Mouse (Mus musculus) thymus, adult 2 months (tissue): ENCODE data around the gene Creld1. TPM values are rescaled to one million over a fixed set of nuclear protein-coding genes. Genes with fewer than 3 reads are reported as not detected.
A peak's percentile ranks its signal among the peaks of the same experiment; 100 is the strongest.

Source experiments
- DNase-seq: peaks from one replicate; pipeline ENCODE4 v3.0.0; 2021
- H3K27ac ChIP-seq: fragments of 200-500 bp; 2 replicates; pipeline ENCODE4 v1.5.1; 2012; ENCODE audit warnings: low read length, control low read depth; ENCODE audit not compliant: control insufficient read depth, insufficient read depth
- H3K27me3 ChIP-seq: fragments of 200-500 bp; 2 replicates; pipeline ENCODE4 v1.6.1; 2012; ENCODE audit warnings: mild to moderate bottlenecking, low read length, moderate library complexity, mixed read lengths; ENCODE audit not compliant: control insufficient read depth, insufficient read depth
- H3K36me3 ChIP-seq: fragments of 200-500 bp; 2 replicates; pipeline ENCODE4 v1.6.1; 2012; ENCODE audit warnings: mild to moderate bottlenecking, low read length, moderate library complexity; ENCODE audit not compliant: control insufficient read depth, insufficient read depth
- H3K4me1 ChIP-seq: fragments of 200-500 bp; replicated peaks from 2 replicates; pipeline ENCODE4 v1.6.1; 2012; ENCODE audit warnings: low read length; ENCODE audit not compliant: control insufficient read depth, insufficient read depth
- H3K4me3 ChIP-seq: fragments of 200-500 bp; 2 replicates; pipeline ENCODE4 v1.5.1; 2012; ENCODE audit warnings: mild to moderate bottlenecking, low read length, control low read depth, moderate library complexity; ENCODE audit not compliant: control insufficient read depth, insufficient read depth
- CTCF ChIP-seq: fragments of 200-500 bp; IDR thresholded peaks from 2 replicates; pipeline ENCODE4 v1.5.1; 2012; ENCODE audit warnings: mild to moderate bottlenecking, control low read depth, low read length, moderate library complexity, borderline replicate concordance; ENCODE audit not compliant: control insufficient read depth, poor library complexity, insufficient read depth; ENCODE audit errors: extremely low read depth
- POLR2A ChIP-seq: fragments of 200-500 bp; IDR thresholded peaks from 2 replicates; pipeline ENCODE4 v1.6.1; 2012; ENCODE audit warnings: mild to moderate bottlenecking, low read length, control low read depth, moderate library complexity; ENCODE audit not compliant: control insufficient read depth, poor library complexity, insufficient read depth; ENCODE audit errors: extremely low read depth
- WGBS: fragments of 180-500 bp; shearing (Covaris S2); methylation state at CpG from one replicate; pipeline ENCODE4 v1.1.7; 2018; 5-methylcytosine and 5-hydroxymethylcytosine counted together
- polyA plus RNA-seq: library from polyadenylated mRNA; depleted of rRNA; stranded (reverse); fragments of >200 nt; gene quantifications from 2 replicates; pipeline ENCODE4 v1.2.3, GENCODE M21; 2012

Creld1 gene
- polyA plus RNA-seq, 1 experiment: 16.1 TPM

DNA sequence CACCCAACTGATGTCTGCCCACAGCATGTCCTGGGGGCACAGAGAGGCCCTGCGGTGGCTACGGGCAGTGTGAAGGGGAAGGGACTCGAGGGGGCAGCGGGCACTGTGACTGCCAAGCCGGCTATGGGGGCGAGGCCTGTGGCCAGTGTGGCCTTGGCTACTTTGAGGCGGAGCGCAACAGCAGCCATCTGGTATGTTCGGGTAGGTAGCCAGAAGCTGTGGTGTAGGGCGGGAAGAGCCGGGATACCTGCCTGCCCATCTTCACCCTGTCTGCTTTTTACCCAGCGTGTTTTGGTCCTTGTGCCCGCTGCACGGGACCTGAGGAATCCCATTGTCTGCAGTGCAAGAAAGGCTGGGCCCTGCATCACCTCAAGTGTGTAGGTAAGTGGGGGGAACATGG lies 6.3 kb downstream of the Creld1 start:
- Histone ChIP-seq H3K27ac (no peak overlapping the region), H3K27me3 (no peaks in the 10 kb centered on the region), H3K36me3 (no peaks in the 10 kb centered on the region), H3K4me1 (peaks cover 33% of the 10 kb centered on the region), H3K4me3 (no peak overlapping the region)
- DNase-seq: no peak
- 98% methylated on average over 14 of the region's 14 CpGs for WGBS
- TF ChIP-seq POLR2A: no peak
- TF ChIP-seq CTCF: no peak

DNA sequence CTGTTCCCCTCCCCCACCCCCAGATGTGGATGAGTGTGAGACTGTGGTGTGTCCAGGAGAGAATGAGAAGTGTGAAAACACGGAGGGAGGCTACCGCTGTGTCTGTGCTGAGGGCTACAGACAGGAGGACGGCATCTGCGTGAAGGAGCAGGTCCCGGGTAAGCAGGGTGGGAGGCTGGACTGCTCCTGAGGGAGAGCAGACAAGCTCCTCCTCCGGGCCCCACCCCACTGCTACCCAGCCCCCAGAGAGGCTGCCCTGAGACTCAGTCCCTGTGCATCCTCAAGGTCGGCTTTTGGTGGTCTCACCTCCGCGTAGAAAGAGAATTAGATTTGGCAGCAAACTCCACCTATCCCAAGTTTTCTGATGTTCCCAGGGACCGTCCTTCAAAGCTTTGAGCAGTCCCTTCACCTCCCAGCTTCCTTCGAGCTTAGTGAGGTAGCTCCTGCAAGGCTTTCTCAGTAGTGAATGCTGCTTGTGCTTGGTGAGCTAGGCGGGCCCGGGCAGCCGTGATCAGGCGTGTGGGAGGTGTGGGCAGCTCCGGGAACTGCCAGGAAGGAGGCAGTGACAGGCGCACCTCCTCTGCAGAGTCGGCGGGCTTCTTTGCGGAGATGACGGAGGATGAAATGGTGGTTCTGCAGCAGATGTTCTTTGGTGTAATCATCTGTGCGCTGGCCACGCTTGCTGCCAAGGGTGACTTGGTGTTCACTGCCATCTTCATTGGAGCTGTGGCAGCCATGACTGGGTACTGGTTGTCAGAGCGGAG lies 9.2 kb downstream of the Creld1 start:
- H3K4me1 ChIP-seq: peaks cover 43% of the 10 kb centered on the region
- no peaks in the 10 kb centered on the region; the same call in 1 of the 2 replicates for H3K27me3 ChIP-seq
- no peak overlapping the region for H3K4me3 ChIP-seq
- no peak overlapping the region for H3K27ac ChIP-seq
- DNase-seq: no peak
- TF ChIP-seq CTCF (no peak), POLR2A (no peak)
- no peaks in the 10 kb centered on the region for H3K36me3 ChIP-seq
- WGBS: 94% methylated on average over 24 of the region's 24 CpGs

DNA sequence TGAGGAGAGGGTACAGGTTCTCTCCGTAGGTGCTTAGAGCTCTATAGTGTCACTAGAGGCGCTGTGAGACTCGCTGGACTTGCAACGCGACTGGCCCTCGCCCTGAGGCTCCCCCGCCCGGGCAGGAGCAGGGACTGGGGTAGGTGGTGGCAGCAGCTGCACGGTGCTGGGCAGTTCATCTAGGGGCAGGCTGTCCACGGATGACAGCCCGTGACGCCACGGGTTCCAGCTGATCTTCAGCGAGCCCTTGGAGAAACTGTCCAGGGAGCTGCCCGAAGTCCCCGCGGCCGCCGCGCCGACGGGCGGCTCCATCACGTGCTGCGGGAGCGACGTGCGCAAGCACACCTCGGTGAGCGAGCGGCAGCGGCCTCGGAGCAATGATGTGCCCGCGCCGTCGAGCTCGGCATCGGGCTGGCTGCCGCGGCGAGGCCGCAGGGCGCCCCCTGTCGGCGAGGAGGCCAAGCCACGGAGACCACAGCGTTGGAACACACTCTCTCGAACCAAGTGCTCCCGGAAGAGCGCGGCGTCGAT lies 11.2 kb downstream of the Creld1 start:
- Histone ChIP-seq H3K36me3 (no peaks in the 10 kb centered on the region), H3K27ac (peak overlapping the region; percentile 70; the same call in 1 of the 2 replicates), H3K4me3 (peak overlapping the region; percentile 39), H3K27me3 (no peaks in the 10 kb centered on the region; the same call in 1 of the 2 replicates), H3K4me1 (peaks cover 38% of the 10 kb centered on the region)
- peak; percentile 86 for DNase-seq
- TF ChIP-seq POLR2A: peak; percentile 63
- TF ChIP-seq CTCF: peak; percentile 96
- 3% methylated on average over 54 of the region's 54 CpGs for WGBS

- H3K4me1 ChIP-seq: peaks cover 38% of the 10 kb centered on the region
- H3K36me3 ChIP-seq: no peaks in the 10 kb centered on the region
- H3K27me3 ChIP-seq: no peaks in the 10 kb centered on the region; the same call in 1 of the 2 replicates
- H3K27ac ChIP-seq: no peak overlapping the region
- no peak for DNase-seq
- 78% methylated on average over 28 of the region's 28 CpGs for WGBS
- peak overlapping the region; percentile 39 for H3K4me3 ChIP-seq
- TF ChIP-seq POLR2A (no peak), CTCF (no peak)
Observed at GRCm38 (mm10) chr6:113495071-113495675, 12.1 kb downstream of the Creld1 start.

GRCm38 (mm10) chr6:113499346-113499745 lies 16.2 kb downstream of the Creld1 start:
- Histone ChIP-seq H3K36me3 (no peaks in the 10 kb centered on the region), H3K27me3 (no peaks in the 10 kb centered on the region; the same call in 1 of the 2 replicates), H3K4me1 (peaks cover 20% of the 10 kb centered on the region), H3K4me3 (no peak overlapping the region), H3K27ac (no peak overlapping the region)
- WGBS: 54% methylated on average over 6 of the region's 6 CpGs
- no peak for TF ChIP-seq CTCF
- TF ChIP-seq POLR2A: no peak
- DNase-seq: no peak

DNA sequence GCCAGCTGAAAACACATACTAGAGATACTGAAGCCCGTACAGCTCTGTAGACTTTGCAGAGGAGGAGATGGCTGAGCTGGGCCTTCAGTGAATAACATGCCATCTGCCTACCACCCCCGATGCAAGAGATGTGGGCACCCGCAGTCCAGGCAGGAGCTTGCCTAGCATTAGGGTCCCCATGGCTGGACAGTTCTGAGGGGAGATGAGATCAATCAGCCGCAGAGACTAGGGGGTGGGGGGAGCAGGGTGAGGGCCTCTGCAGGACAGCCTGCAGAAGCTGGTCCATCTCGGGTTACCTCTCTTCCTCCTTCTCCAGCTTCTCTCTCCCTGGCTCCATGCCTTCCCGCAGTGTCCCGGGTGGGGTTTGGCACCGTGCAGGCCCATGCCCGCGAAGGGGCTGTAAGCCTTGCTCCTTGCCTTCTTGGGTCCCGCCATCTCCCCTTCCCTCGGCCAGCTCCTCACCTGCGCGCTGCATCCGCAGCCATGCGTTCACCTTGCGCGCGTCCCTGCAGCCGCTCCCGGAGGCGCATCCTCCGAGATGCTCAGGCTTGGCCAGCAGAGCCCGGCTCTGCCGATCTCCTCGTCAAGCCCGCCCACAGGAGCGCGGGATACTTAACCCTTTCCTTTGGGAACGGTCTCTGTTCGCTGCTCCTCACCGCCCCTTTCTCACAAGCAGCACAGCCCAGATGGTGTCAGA lies 18.4 kb downstream of the Creld1 start, which contains the start of gene Prrt3:
Gene Prrt3 (minus strand): TSS at position 544 of the 697 bp plus-strand sequence.
- 55% methylated on average over 32 of the region's 32 CpGs for WGBS
- H3K4me3 ChIP-seq: no peak within 1 kb of the TSS

More for the DNA sequence above, 18.4 kb downstream of the Creld1 start, which contains the start of gene Prrt3:
- no peak for TF ChIP-seq CTCF
- TF ChIP-seq POLR2A: no peak
- peaks cover 9% of the 10 kb centered on the region; the same call in 1 of the 2 replicates for H3K4me1 ChIP-seq
- H3K36me3 ChIP-seq: no peaks in the 10 kb centered on the region
- no peak within 1 kb of the TSS for H3K27ac ChIP-seq
- no peaks in the 10 kb centered on the region for H3K27me3 ChIP-seq
- DNase-seq: no peak
